Mouse (Mus musculus) neural tube, embryonic 15.5 days (tissue): ENCODE measurements around the gene Sri. TPM values are rescaled to one million over a fixed set of nuclear protein-coding genes. Genes with fewer than 3 reads are reported as not detected.
"Not testable (repeated sequence)": the region's sequence is repeated elsewhere in the genome, so short reads cannot be mapped to it uniquely, and the experiment has no call there.

Experiments
- ATAC-seq: fragments of 200-750 bp; cut with Nextera tagmentation; 2 replicates; pipeline ENCODE4 v1.8.0; 2017; ENCODE audit warnings: mild to moderate bottlenecking, moderate TSS enrichment, moderate library complexity; ENCODE audit not compliant: low FRiP score
- H3K27ac ChIP-seq: fragments of 300-500 bp; sonication (generic); replicated peaks from 2 replicates; pipeline ENCODE4 v1.5.1; 2015; ENCODE audit warnings: mild to moderate bottlenecking, inconsistent platforms
- H3K27me3 ChIP-seq: fragments of 300-500 bp; sonication (generic); replicated peaks from 2 replicates; pipeline ENCODE4 v1.6.1; 2015; ENCODE audit warnings: inconsistent platforms
- H3K36me3 ChIP-seq: fragments of 300-500 bp; sonication (generic); 2 replicates; pipeline ENCODE4 v1.6.1; 2015; ENCODE audit warnings: inconsistent platforms
- H3K4me1 ChIP-seq: fragments of 300-500 bp; sonication (generic); 2 replicates; pipeline ENCODE4 v1.6.1; 2015; ENCODE audit warnings: inconsistent platforms
- H3K4me2 ChIP-seq: fragments of 300-500 bp; sonication (generic); 2 replicates; pipeline ENCODE4 v1.6.1; 2015; ENCODE audit warnings: inconsistent platforms, mild to moderate bottlenecking, moderate library complexity
- H3K4me3 ChIP-seq: fragments of 300-500 bp; sonication (generic); replicated peaks from 2 replicates; pipeline ENCODE4 v1.5.1; 2015; ENCODE audit warnings: mild to moderate bottlenecking, inconsistent platforms
- H3K9ac ChIP-seq: fragments of 300-500 bp; sonication (generic); replicated peaks from 2 replicates; pipeline ENCODE4 v1.6.1; 2015; ENCODE audit warnings: mild to moderate bottlenecking, inconsistent platforms
- H3K9me3 ChIP-seq: fragments of 300-500 bp; sonication (generic); replicated peaks from 2 replicates; pipeline ENCODE4 v1.6.1; 2016; ENCODE audit warnings: inconsistent platforms
- WGBS: fragments of 180-500 bp; shearing (Covaris S2); methylation state at CpG from one replicate; pipeline ENCODE4 v1.1.7; 2015; ENCODE audit warnings: mixed read lengths; 5-methylcytosine and 5-hydroxymethylcytosine counted together
- polyA plus RNA-seq: library from polyadenylated mRNA; unstranded; fragments of >200 nt; fragmentation: Nextera tagmentation; extraction: Ambion mirVana; gene quantifications from 2 replicates; pipeline ENCODE4 v1.2.1, GENCODE M21; 2015

Gene Sri
- polyA plus RNA-seq = 192 and 204 TPM in 2 replicates

- H3K9me3 ChIP-seq = no peaks in the 10 kb centered on the region
- WGBS = 87% methylated on average over 6 of the region's 6 CpGs
- H3K4me3 ChIP-seq = no peak within 1 kb of the TSS
- H3K36me3 ChIP-seq = no peaks in the 10 kb centered on the region
- no peaks in the 10 kb centered on the region for H3K4me1 ChIP-seq
- H3K9ac ChIP-seq = no peak within 1 kb of the TSS
- no peaks in the 10 kb centered on the region for H3K27me3 ChIP-seq
- H3K27ac ChIP-seq = no peak within 1 kb of the TSS
- ATAC-seq = no peak
- no peak within 1 kb of the TSS for H3K4me2 ChIP-seq
These were observed at the start of gene Sri for GRCm38 (mm10) chr5:8045855-8046254. Gene Sri, plus strand, starts transcription at chr5:8046078.

- H3K9me3 ChIP-seq = no peaks in the 10 kb centered on the region
- WGBS = 57% methylated on average over 8 of the region's 8 CpGs
- no peak overlapping the region for H3K4me2 ChIP-seq
- no peaks in the 10 kb centered on the region for H3K36me3 ChIP-seq
- no peak overlapping the region for H3K9ac ChIP-seq
- H3K4me1 ChIP-seq = no peaks in the 10 kb centered on the region
- H3K27ac ChIP-seq = no peak overlapping the region
- H3K4me3 ChIP-seq = no peak overlapping the region
- peak; percentile 68 for ATAC-seq
- no peaks in the 10 kb centered on the region for H3K27me3 ChIP-seq
These were observed 49.4 kb upstream of the Sri start for GRCm38 (mm10) chr5:7996401-7997044.

GRCm38 (mm10) chr5:7997086-7997485, 48.8 kb upstream of the Sri start:
- H3K4me3 ChIP-seq = no peak overlapping the region
- no peaks in the 10 kb centered on the region for H3K4me1 ChIP-seq
- no peak overlapping the region for H3K4me2 ChIP-seq
- no peaks in the 10 kb centered on the region for H3K9me3 ChIP-seq
- no peaks in the 10 kb centered on the region for H3K27me3 ChIP-seq
- H3K27ac ChIP-seq = no peak overlapping the region
- no peak for ATAC-seq
- WGBS = 96% methylated on average over 2 of the region's 2 CpGs
- H3K9ac ChIP-seq = no peak overlapping the region
- H3K36me3 ChIP-seq = no peaks in the 10 kb centered on the region

- H3K4me3 ChIP-seq = no peak overlapping the region
- no peaks in the 10 kb centered on the region for H3K4me1 ChIP-seq
- H3K36me3 ChIP-seq = no peaks in the 10 kb centered on the region
- ATAC-seq = no peak
- no peak overlapping the region for H3K27ac ChIP-seq
- no peak overlapping the region for H3K9ac ChIP-seq
- H3K9me3 ChIP-seq = no peaks in the 10 kb centered on the region
- no peaks in the 10 kb centered on the region for H3K27me3 ChIP-seq
- WGBS = 78% methylated on average over 10 of the region's 10 CpGs
- H3K4me2 ChIP-seq = no peak overlapping the region
These were observed 45.4 kb upstream of the Sri start for GRCm38 (mm10) chr5:8000466-8000865.

- Histone ChIP-seq H3K4me3 (no peak overlapping the region), H3K9ac (no peak overlapping the region), H3K4me2 (no peak overlapping the region), H3K36me3 (no peaks in the 10 kb centered on the region), H3K27me3 (no peaks in the 10 kb centered on the region), H3K27ac (no peak overlapping the region), H3K4me1 (no peaks in the 10 kb centered on the region), H3K9me3 (no peaks in the 10 kb centered on the region)
- no peak for ATAC-seq
These were observed 43.1 kb upstream of the Sri start for GRCm38 (mm10) chr5:8002827-8003226.

GRCm38 (mm10) chr5:8013276-8013675, 32.6 kb upstream of the Sri start:
- Histone ChIP-seq H3K9me3 (no peaks in the 10 kb centered on the region), H3K4me2 (no peak overlapping the region), H3K36me3 (no peaks in the 10 kb centered on the region), H3K27ac (no peak overlapping the region), H3K4me3 (no peak overlapping the region), H3K27me3 (no peaks in the 10 kb centered on the region), H3K4me1 (no peaks in the 10 kb centered on the region), H3K9ac (no peak overlapping the region)
- no peak for ATAC-seq
- 74% methylated on average over 3 of the region's 3 CpGs for WGBS

GRCm38 (mm10) chr5:8034596-8034995, 11.3 kb upstream of the Sri start:
- H3K4me3 ChIP-seq, H3K27ac ChIP-seq, H3K27me3 ChIP-seq, H3K9ac ChIP-seq, H3K4me2 ChIP-seq, ATAC-seq, H3K36me3 ChIP-seq, H3K9me3 ChIP-seq, H3K4me1 ChIP-seq: not testable (repeated sequence)
- WGBS = 93% methylated on average over 6 of the region's 6 CpGs

- peaks cover 19% of the 10 kb centered on the region for H3K4me1 ChIP-seq
- no peak overlapping the region for H3K4me3 ChIP-seq
- no peaks in the 10 kb centered on the region for H3K36me3 ChIP-seq
- no peaks in the 10 kb centered on the region for H3K27me3 ChIP-seq
- H3K4me2 ChIP-seq = no peak overlapping the region
- no peak for ATAC-seq
- H3K27ac ChIP-seq = no peak overlapping the region
- 90% methylated on average over 4 of the region's 4 CpGs for WGBS
- no peak overlapping the region for H3K9ac ChIP-seq
- H3K9me3 ChIP-seq = no peaks in the 10 kb centered on the region
These were observed 7.9 kb downstream of the Sri start for GRCm38 (mm10) chr5:8053827-8054226.

- no peaks in the 10 kb centered on the region for H3K27me3 ChIP-seq
- peaks cover 14% of the 10 kb centered on the region for H3K36me3 ChIP-seq
- peak overlapping the region; percentile 63 for H3K4me2 ChIP-seq
- ATAC-seq = peak; percentile 39; the same call in 1 of the 2 replicates
- no peaks in the 10 kb centered on the region for H3K9me3 ChIP-seq
- H3K4me1 ChIP-seq = peaks cover 19% of the 10 kb centered on the region
- peak overlapping the region; percentile 74 for H3K4me3 ChIP-seq
- WGBS = 22% methylated on average over 8 of the region's 8 CpGs
- H3K9ac ChIP-seq = peak overlapping the region; percentile 79
- peak overlapping the region; percentile 82 for H3K27ac ChIP-seq
These were observed 9.8 kb downstream of the Sri start for GRCm38 (mm10) chr5:8055721-8056129.

- ATAC-seq = peak; percentile 96
- Histone ChIP-seq H3K4me3 (peak overlapping the region; percentile 74), H3K4me2 (peak overlapping the region; percentile 63), H3K36me3 (peaks cover 16% of the 10 kb centered on the region), H3K27ac (peak overlapping the region; percentile 82), H3K9me3 (no peaks in the 10 kb centered on the region), H3K4me1 (peaks cover 19% of the 10 kb centered on the region), H3K27me3 (no peaks in the 10 kb centered on the region), H3K9ac (peak overlapping the region; percentile 79)
- WGBS = under 1% methylated on average over 58 of the region's 60 CpGs
These were observed 10.5 kb downstream of the Sri start for GRCm38 (mm10) chr5:8056141-8057017.

- peak; percentile 30 for ATAC-seq
- no peak overlapping the region for H3K27ac ChIP-seq
- peaks cover 19% of the 10 kb centered on the region for H3K4me1 ChIP-seq
These were observed 11.1 kb downstream of the Sri start for GRCm38 (mm10) chr5:8057018-8057323.

GRCm38 (mm10) chr5:8058056-8058455, 12.2 kb downstream of the Sri start:
- Histone ChIP-seq H3K36me3 (peaks cover 22% of the 10 kb centered on the region), H3K4me2 (no peak overlapping the region), H3K27ac (no peak overlapping the region), H3K27me3 (no peaks in the 10 kb centered on the region), H3K4me1 (peaks cover 19% of the 10 kb centered on the region), H3K4me3 (no peak overlapping the region), H3K9ac (no peak overlapping the region), H3K9me3 (no peaks in the 10 kb centered on the region)
- ATAC-seq = no peak
- WGBS = 92% methylated on average over 7 of the region's 7 CpGs

More at GRCm38 (mm10) chr5:8057018-8057323, 11.1 kb downstream of the Sri start:
- peak overlapping the region; percentile 79 for H3K9ac ChIP-seq
- no peaks in the 10 kb centered on the region for H3K27me3 ChIP-seq
- 48% methylated on average over 5 of the region's 5 CpGs for WGBS
- no peaks in the 10 kb centered on the region for H3K9me3 ChIP-seq
- H3K4me3 ChIP-seq = peak overlapping the region; percentile 74
- H3K36me3 ChIP-seq = peaks cover 21% of the 10 kb centered on the region
- peak overlapping the region; percentile 63 for H3K4me2 ChIP-seq
